Mouse (Mus musculus) liver, embryonic 14.5 days (tissue): ENCODE data around the gene Mgat4b.

Source experiments
- CTCF ChIP-seq: IDR thresholded peaks from 2 replicates; pipeline ENCODE4 v1.5.1; 2016; ENCODE audit warnings: antibody characterized with exemption, low read depth, control low read depth
- EP300 ChIP-seq: IDR thresholded peaks from 2 replicates; pipeline ENCODE4 v1.6.1; 2016; ENCODE audit warnings: antibody characterized with exemption, low read depth

GRCm38 (mm10) chr11:50198916-50199315 lies 11.8 kb upstream of the Mgat4b start:
- TF ChIP-seq CTCF (no peak), EP300 (no peak)
